Mouse (Mus musculus): Measurements from ENCODE around the gene 4921524J17Rik. TPM values are rescaled to one million over a fixed set of nuclear protein-coding genes. Genes with fewer than 3 reads are reported as not detected.
A peak's percentile ranks its signal among the peaks of the same experiment; 100 is the strongest.

4921524J17Rik gene
- polyA plus RNA-seq, 1 experiment from 2014 or later, result 39.0 TPM

GRCm38 (mm10) chr8:85397508-85397907, 35.1 kb downstream of the 4921524J17Rik start:
- H3K4me2 ChIP-seq (replicated peaks), result no peak overlapping the region
- no peaks in the 10 kb centered on the region for H3K36me3 ChIP-seq
- H3K27me3 ChIP-seq (replicated peaks), result no peaks in the 10 kb centered on the region
- ATAC-seq, result peak; percentile 67
- no peaks in the 10 kb centered on the region for H3K9me3 ChIP-seq
- 48% methylated on average over 5 of the region's 5 CpGs for WGBS
- H3K9ac ChIP-seq, result no peak overlapping the region
- H3K4me3 ChIP-seq (replicated peaks), result no peak overlapping the region
- no peaks in the 10 kb centered on the region; the same call in 1 of the 2 replicates for H3K4me1 ChIP-seq (replicated peaks)
- H3K27ac ChIP-seq, result no peak overlapping the region

DNA sequence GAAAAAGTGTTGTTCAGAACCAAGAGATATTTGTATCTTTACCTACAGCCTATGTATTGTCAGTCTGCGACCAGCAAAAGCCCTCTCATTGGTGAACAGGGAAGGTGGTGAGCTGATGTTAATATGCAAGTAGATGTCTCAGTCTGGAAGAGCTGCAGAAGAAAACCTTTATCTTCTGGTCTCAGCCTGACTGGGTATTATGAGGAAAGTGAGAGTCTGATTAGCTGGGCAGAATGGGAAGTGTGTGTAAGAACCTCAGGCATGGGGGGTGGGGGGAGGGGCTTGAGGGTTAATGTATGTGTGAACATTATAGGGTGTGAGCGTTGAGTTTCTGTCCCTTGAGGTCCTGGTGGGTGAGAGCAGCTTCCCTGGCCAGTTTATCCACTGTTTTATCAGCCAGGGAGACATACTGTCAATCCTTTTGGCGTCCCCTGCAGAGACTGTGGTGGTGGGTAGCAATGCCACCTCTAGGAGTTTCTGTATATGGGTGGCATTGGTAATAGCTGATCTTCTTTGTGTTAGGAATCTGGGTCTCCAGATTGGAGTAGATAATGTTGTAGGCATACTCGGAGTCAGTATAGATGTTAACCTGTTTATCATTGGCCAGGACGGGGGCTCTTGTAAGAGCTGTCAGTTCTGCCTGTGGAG, 36.1 kb downstream of the 4921524J17Rik start:
- Histone ChIP-seq H3K9me3 (no peaks in the 10 kb centered on the region), H3K9ac (no peak overlapping the region), H3K27ac (no peak overlapping the region), H3K36me3 (no peaks in the 10 kb centered on the region), H3K4me1 (replicated peaks) (no peaks in the 10 kb centered on the region; the same call in 1 of the 2 replicates), H3K4me2 (replicated peaks) (no peak overlapping the region), H3K4me3 (replicated peaks) (no peak overlapping the region), H3K27me3 (replicated peaks) (no peaks in the 10 kb centered on the region)
- no peak for ATAC-seq
- WGBS, result 84% methylated on average over 5 of the region's 5 CpGs

DNA sequence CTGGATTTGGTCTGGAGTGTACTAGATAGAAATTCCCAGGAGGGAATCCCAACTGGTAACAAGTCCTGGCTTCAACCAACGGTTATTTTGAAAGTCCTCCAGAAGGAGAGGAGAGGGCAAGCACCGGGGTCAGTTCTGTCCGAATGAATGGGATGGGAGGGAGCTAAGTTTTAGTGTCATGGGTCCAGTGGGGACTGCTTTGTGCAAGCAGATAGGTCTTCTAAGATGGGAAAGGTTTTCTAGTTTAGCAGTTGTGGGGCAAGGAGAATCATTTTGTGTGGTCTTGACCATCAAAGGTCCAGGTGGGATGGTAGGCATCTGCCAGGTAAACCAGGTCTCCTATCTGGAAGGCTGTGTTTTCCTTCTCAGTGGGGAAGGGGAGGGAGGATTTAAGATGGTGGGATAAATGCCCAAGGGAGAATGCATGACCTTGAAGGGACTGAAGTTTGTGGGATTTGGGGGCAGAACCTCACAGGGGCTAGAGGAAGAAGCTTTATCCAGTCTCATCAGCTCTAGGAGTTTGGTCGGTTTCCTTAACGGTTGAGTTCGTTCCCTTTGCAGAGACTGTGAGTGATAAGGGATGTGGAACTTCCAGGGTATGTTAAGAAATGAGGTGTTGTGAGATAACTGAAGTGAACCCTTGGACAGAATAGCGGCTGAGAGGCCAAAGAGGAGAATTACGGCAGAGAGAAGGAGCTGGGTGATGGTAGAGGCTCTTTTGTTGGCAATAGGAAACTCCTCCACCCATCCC, 36.8 kb downstream of the 4921524J17Rik start:
- no peaks in the 10 kb centered on the region for H3K9me3 ChIP-seq
- H3K36me3 ChIP-seq, result no peaks in the 10 kb centered on the region
- no peak overlapping the region for H3K9ac ChIP-seq
- no peak overlapping the region for H3K27ac ChIP-seq
- H3K27me3 ChIP-seq (replicated peaks), result no peaks in the 10 kb centered on the region
- no peak overlapping the region for H3K4me2 ChIP-seq (replicated peaks)
- no peak overlapping the region for H3K4me3 ChIP-seq (replicated peaks)
- no peak for ATAC-seq
- no peaks in the 10 kb centered on the region; the same call in 1 of the 2 replicates for H3K4me1 ChIP-seq (replicated peaks)
- 72% methylated on average over 8 of the region's 8 CpGs for WGBS

DNA sequence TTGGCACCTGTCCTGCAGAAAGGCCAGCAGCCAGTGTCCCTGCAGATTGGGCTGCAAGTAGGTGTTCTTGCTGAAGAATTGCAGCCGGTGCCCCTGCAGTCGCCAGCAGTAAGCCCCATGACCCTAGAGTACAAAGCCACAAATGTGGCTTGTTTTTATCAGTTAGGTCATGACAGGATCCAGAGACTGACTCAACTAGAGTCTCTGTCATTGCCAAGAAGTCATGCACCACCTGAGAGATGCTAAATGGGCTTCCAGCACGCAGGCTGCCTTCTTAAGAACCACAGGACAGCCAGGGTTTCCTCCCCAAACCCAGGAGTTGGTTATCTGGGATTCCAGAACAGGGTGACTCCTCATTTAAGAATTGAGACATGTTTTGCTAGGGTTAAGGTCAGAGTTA, 37.6 kb downstream of the 4921524J17Rik start:
- no peaks in the 10 kb centered on the region for H3K9me3 ChIP-seq
- H3K4me3 ChIP-seq (replicated peaks), result no peak overlapping the region
- no peaks in the 10 kb centered on the region for H3K27me3 ChIP-seq (replicated peaks)
- H3K9ac ChIP-seq, result no peak overlapping the region
- no peaks in the 10 kb centered on the region; the same call in 1 of the 2 replicates for H3K4me1 ChIP-seq (replicated peaks)
- no peak for ATAC-seq
- no peaks in the 10 kb centered on the region for H3K36me3 ChIP-seq
- no peak overlapping the region for H3K27ac ChIP-seq
- 70% methylated on average over 3 of the region's 3 CpGs for WGBS
- no peak overlapping the region for H3K4me2 ChIP-seq (replicated peaks)

DNA sequence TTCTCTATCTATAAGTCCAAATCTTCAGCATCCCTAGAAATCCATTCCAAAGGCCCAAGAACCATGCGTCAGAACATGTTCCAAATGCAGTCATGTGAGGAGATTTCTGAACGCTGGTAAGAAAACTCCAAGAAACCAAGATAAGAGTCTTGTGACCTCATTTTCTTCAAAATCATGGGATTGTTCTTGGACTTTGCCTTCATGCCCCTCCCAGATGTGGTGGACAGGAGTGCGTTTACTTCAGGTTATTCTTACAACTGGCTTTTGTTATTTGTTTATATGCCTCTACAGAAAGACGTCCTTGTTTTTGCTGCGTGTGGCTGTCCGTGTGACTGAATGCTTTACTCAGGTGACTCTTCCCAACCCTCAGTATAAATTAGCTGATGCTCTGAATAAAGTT, 39.4 kb downstream of the 4921524J17Rik start:
- Histone ChIP-seq H3K27ac (no peak overlapping the region), H3K27me3 (replicated peaks) (no peaks in the 10 kb centered on the region)

DNA sequence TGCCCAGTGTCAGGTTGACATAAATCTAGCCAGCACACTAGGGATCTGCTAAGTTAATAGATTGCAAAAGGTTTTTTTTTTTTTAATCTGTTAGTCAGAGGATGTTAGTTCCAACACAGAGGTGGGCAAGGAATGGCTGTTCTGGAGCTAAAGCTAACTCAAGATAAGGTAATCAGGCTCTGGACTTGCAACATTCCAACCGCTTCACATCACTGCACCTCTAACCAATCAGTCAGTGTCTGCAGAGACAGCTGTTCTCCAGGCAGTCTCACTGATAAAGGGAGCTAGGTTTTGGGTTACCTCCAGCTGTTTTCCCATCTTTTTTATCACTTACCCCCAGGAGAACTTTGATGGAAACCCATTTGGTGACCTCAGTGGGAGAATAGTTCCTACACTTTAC, 41.2 kb downstream of the 4921524J17Rik start:
- Histone ChIP-seq H3K27ac (no peak overlapping the region), H3K27me3 (replicated peaks) (no peaks in the 10 kb centered on the region), H3K4me3 (replicated peaks) (no peak overlapping the region), H3K4me1 (replicated peaks) (no peaks in the 10 kb centered on the region), H3K9ac (no peak overlapping the region), H3K36me3 (no peaks in the 10 kb centered on the region), H3K9me3 (no peaks in the 10 kb centered on the region), H3K4me2 (replicated peaks) (no peak overlapping the region)
- 58% methylated on average over 1 of the region's 1 CpGs for WGBS
- no peak for ATAC-seq

More for the DNA sequence above, 39.4 kb downstream of the 4921524J17Rik start:
- ATAC-seq, result peak; percentile 64
- no peaks in the 10 kb centered on the region; the same call in 1 of the 2 replicates for H3K4me1 ChIP-seq (replicated peaks)
- no peak overlapping the region for H3K4me2 ChIP-seq (replicated peaks)
- H3K36me3 ChIP-seq, result no peaks in the 10 kb centered on the region
- H3K4me3 ChIP-seq (replicated peaks), result no peak overlapping the region
- no peak overlapping the region for H3K9ac ChIP-seq
- H3K9me3 ChIP-seq, result no peaks in the 10 kb centered on the region
- WGBS, result 69% methylated on average over 6 of the region's 6 CpGs

- no peak for ATAC-seq
- H3K27me3 ChIP-seq (replicated peaks), result no peaks in the 10 kb centered on the region
- WGBS, result 70% methylated on average over 6 of the region's 6 CpGs
- H3K36me3 ChIP-seq, result no peaks in the 10 kb centered on the region
- no peak within 1 kb of the TSS for H3K9ac ChIP-seq
- H3K9me3 ChIP-seq, result no peaks in the 10 kb centered on the region
- H3K27ac ChIP-seq, result no peak within 1 kb of the TSS
- no peaks in the 10 kb centered on the region for H3K4me1 ChIP-seq (replicated peaks)
- no peak within 1 kb of the TSS for H3K4me3 ChIP-seq (replicated peaks)
- no peak within 1 kb of the TSS for H3K4me2 ChIP-seq (replicated peaks)
These were observed 46.4 kb downstream of the 4921524J17Rik start, which contains the start of gene Mylk3 for GRCm38 (mm10) chr8:85386205-85386604. Gene Mylk3, minus strand, starts transcription at chr8:85386345.

GRCm38 (mm10) chr8:85381926-85382325, 50.7 kb downstream of the 4921524J17Rik start:
- WGBS, result 60% methylated on average over 4 of the region's 4 CpGs
- H3K36me3 ChIP-seq, result no peaks in the 10 kb centered on the region
- no peaks in the 10 kb centered on the region for H3K9me3 ChIP-seq
- H3K27me3 ChIP-seq (replicated peaks), result no peaks in the 10 kb centered on the region
- H3K27ac ChIP-seq, result no peak overlapping the region
- H3K4me2 ChIP-seq (replicated peaks), result no peak overlapping the region
- H3K4me1 ChIP-seq (replicated peaks), result peaks cover 17% of the 10 kb centered on the region
- no peak for ATAC-seq
- H3K9ac ChIP-seq, result no peak overlapping the region
- no peak overlapping the region for H3K4me3 ChIP-seq (replicated peaks)

GRCm38 (mm10) chr8:85380824-85381209, 51.8 kb downstream of the 4921524J17Rik start:
- ATAC-seq, result peak; percentile 78
- Histone ChIP-seq H3K4me3 (replicated peaks) (no peak overlapping the region), H3K4me1 (replicated peaks) (peaks cover 17% of the 10 kb centered on the region), H3K4me2 (replicated peaks) (no peak overlapping the region; the same call in 1 of the 2 replicates), H3K27me3 (replicated peaks) (no peaks in the 10 kb centered on the region), H3K9me3 (no peaks in the 10 kb centered on the region), H3K36me3 (no peaks in the 10 kb centered on the region), H3K27ac (peak overlapping the region; percentile 37), H3K9ac (no peak overlapping the region)
- WGBS, result 25% methylated on average over 8 of the region's 8 CpGs

- Histone ChIP-seq H3K4me3 (replicated peaks) (no peak overlapping the region), H3K4me1 (replicated peaks) (peaks cover 17% of the 10 kb centered on the region), H3K9ac (no peak overlapping the region), H3K4me2 (replicated peaks) (no peak overlapping the region; the same call in 1 of the 2 replicates), H3K27ac (peak overlapping the region; percentile 37; the same call in 1 of the 2 replicates), H3K36me3 (no peaks in the 10 kb centered on the region), H3K9me3 (no peaks in the 10 kb centered on the region), H3K27me3 (replicated peaks) (no peaks in the 10 kb centered on the region)
- WGBS, result 68% methylated on average over 10 of the region's 10 CpGs
- peak; percentile 29; the same call in 1 of the 2 replicates for ATAC-seq
These were observed 52.4 kb downstream of the 4921524J17Rik start for GRCm38 (mm10) chr8:85380123-85380823.

DNA sequence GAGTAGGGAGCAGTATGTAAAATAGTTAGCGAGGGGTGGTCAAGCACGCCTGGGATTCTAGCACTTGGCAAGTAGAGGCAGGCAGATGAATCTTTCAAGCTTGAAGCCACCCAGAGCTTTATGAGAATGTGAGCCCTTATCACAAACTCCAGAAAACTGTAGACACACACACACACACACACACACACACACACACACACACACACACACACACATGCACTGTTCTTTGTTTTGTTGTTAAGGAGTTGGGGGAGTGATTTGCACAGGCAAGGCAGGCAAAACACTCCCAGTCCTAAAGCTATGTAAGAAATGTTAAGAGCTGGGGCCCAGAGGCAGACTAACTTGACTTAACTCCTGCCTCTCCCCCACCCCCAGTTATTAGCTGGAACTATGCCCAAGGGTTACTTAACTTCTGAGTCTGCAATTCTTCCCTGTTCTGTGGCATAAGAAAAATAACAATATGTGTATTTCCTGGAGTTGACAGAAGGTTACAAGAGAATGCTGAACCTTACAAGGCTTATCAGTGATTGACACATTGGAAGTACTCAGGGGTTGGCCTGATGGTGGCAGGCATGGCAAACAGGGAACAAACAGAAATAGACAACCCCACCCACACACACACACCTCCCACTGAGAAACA, 53.4 kb downstream of the 4921524J17Rik start:
- H3K36me3 ChIP-seq, result no peaks in the 10 kb centered on the region
- no peaks in the 10 kb centered on the region for H3K27me3 ChIP-seq (replicated peaks)
- no peak overlapping the region for H3K4me3 ChIP-seq (replicated peaks)
- H3K4me1 ChIP-seq (replicated peaks), result peaks cover 19% of the 10 kb centered on the region
- 17% methylated on average over 2 of the region's 2 CpGs for WGBS
- peak overlapping the region; percentile 6; the same call in 1 of the 2 replicates for H3K4me2 ChIP-seq (replicated peaks)
- H3K27ac ChIP-seq, result peak overlapping the region; percentile 33
- H3K9me3 ChIP-seq, result no peaks in the 10 kb centered on the region
- no peak overlapping the region for H3K9ac ChIP-seq
- peak; percentile 88 for ATAC-seq

GRCm38 (mm10) chr8:85376516-85376915, 56.1 kb downstream of the 4921524J17Rik start:
- 57% methylated on average over 3 of the region's 3 CpGs for WGBS
- H3K36me3 ChIP-seq, result no peaks in the 10 kb centered on the region
- peaks cover 23% of the 10 kb centered on the region for H3K4me1 ChIP-seq (replicated peaks)
- no peak overlapping the region for H3K27ac ChIP-seq
- H3K27me3 ChIP-seq (replicated peaks), result no peaks in the 10 kb centered on the region
- H3K9me3 ChIP-seq, result no peaks in the 10 kb centered on the region
- no peak for ATAC-seq
- no peak overlapping the region for H3K9ac ChIP-seq
- H3K4me3 ChIP-seq (replicated peaks), result no peak overlapping the region
- H3K4me2 ChIP-seq (replicated peaks), result no peak overlapping the region

Measured in intestine, embryonic 15.5 days (tissue).